Mouse (Mus musculus) forebrain, embryonic 10.5 days (tissue): Measurements from ENCODE around the gene Gm4303. TPM values are rescaled to one million over a fixed set of nuclear protein-coding genes. Genes with fewer than 3 reads are reported as not detected.
"Not testable (repeated sequence)": the region's sequence is repeated elsewhere in the genome, so short reads cannot be mapped to it uniquely, and the experiment has no call there.

Experiments
- DNase-seq: peaks from one replicate; pipeline ENCODE4 v3.0.0-alpha.2; 2017; ENCODE audit warnings: low spot score; ENCODE audit errors: extremely low spot score
- H3K27ac ChIP-seq: fragments of 300-500 bp; sonication (generic); 2 replicates; pipeline ENCODE4 v1.5.1; 2016; ENCODE audit warnings: mild to moderate bottlenecking
- H3K27me3 ChIP-seq: fragments of 300-500 bp; sonication (generic); 2 replicates; pipeline ENCODE4 v1.6.1; 2016; ENCODE audit warnings: mild to moderate bottlenecking; ENCODE audit not compliant: poor library complexity, severe bottlenecking
- H3K36me3 ChIP-seq: fragments of 300-500 bp; sonication (generic); replicated peaks from 2 replicates; pipeline ENCODE4 v1.6.1; 2016; ENCODE audit warnings: mild to moderate bottlenecking, moderate library complexity
- H3K4me1 ChIP-seq: fragments of 300-500 bp; sonication (generic); 2 replicates; pipeline ENCODE4 v1.6.1; 2016
- H3K4me3 ChIP-seq: fragments of 300-500 bp; sonication (generic); 2 replicates; pipeline ENCODE4 v1.5.1; 2016; ENCODE audit warnings: mild to moderate bottlenecking, moderate library complexity
- H3K9me3 ChIP-seq: fragments of 300-500 bp; sonication (generic); 2 replicates; pipeline ENCODE4 v1.6.1; 2016; ENCODE audit warnings: mild to moderate bottlenecking, moderate library complexity
- WGBS: fragments of 180-500 bp; shearing (Covaris S2); methylation state at CpG from one replicate; pipeline ENCODE4 v1.1.7; 2016; 5-methylcytosine and 5-hydroxymethylcytosine counted together
- polyA plus RNA-seq: library from polyadenylated mRNA; unstranded; fragments of >200 nt; fragmentation: Nextera tagmentation; extraction: Ambion mirVana; gene quantifications from 2 replicates; pipeline ENCODE4 v1.2.1, GENCODE M21; 2016

Gene Gm4303
- not detected in 2 replicates for polyA plus RNA-seq

DNA sequence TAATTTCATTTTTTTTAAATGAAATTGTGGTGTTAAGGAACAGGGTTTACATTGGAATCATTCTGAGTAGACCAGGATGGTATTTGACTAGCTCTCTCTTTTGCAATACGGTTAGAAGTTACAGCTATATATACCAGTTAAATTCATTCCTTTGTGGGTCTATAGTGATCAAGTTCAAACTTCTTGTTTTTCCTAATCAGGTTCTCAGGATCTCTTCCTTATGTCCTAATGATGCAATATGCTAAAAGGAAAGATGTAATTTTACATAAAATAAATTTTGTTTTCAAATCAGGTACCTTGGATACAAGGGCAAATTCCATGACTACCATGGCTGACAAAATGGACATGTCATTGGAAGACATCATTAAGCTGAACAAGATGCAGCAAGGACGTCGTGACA, at the start of gene Gm4303:
Gene Gm4303 (plus strand): TSS at position 301 of the 400 bp plus-strand sequence.
- H3K36me3 ChIP-seq, H3K4me3 ChIP-seq, H3K4me1 ChIP-seq, H3K27me3 ChIP-seq, H3K27ac ChIP-seq, H3K9me3 ChIP-seq, DNase-seq: not testable (repeated sequence)
- no CpG with 5 or more reads among the region's 3 CpGs for WGBS

DNA sequence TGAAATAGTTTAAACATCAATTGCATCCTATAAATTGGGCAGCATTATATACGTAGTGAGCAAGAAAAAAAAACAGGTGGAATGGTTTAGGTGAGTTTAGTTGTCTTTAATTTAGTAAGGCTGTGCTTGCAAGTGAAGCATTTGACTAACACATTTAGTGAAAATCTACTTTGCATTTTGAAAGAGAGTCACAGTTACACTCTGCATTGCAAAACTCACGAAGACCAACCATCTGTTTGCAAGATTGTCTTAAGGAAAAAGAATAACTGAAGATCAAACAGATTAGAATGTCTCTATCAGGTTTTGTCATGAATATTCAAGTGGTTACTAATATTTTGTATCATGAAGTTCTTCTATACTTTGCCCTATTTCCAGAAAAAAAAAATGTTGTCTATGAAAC, 49.7 kb upstream of the Gm4303 start:
- H3K4me1 ChIP-seq = no peaks in the 10 kb centered on the region
- no peaks in the 10 kb centered on the region for H3K27me3 ChIP-seq
- no peak overlapping the region for H3K27ac ChIP-seq
- no peak for DNase-seq
- H3K36me3 ChIP-seq = no peaks in the 10 kb centered on the region
- 90% methylated on average over 2 of the region's 2 CpGs for WGBS
- H3K9me3 ChIP-seq = no peaks in the 10 kb centered on the region
- H3K4me3 ChIP-seq = no peak overlapping the region

DNA sequence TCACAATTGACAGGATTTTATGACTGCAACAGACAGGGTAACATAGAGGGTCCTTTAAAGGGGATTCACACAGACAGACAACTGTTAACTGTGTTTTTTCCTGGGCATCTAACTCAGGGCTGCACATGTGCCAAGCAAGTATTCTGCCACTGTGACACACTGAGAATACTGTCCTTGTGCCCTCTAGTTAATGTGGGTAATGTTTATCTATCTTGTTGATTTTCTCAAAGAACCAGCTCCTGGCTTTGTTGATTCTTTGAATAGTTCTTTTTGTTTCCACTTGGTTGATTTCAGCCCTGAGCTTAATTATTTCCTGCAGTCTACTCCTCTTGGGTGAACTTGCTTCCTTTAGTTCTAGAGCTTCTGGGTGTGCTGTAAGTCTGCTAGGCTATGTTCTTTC, 45.7 kb upstream of the Gm4303 start:
- H3K9me3 ChIP-seq = peaks cover 13% of the 10 kb centered on the region; the same call in 1 of the 2 replicates
- not testable (repeated sequence) for H3K4me1 ChIP-seq, H3K27ac ChIP-seq, H3K4me3 ChIP-seq, DNase-seq, H3K36me3 ChIP-seq, H3K27me3 ChIP-seq

DNA sequence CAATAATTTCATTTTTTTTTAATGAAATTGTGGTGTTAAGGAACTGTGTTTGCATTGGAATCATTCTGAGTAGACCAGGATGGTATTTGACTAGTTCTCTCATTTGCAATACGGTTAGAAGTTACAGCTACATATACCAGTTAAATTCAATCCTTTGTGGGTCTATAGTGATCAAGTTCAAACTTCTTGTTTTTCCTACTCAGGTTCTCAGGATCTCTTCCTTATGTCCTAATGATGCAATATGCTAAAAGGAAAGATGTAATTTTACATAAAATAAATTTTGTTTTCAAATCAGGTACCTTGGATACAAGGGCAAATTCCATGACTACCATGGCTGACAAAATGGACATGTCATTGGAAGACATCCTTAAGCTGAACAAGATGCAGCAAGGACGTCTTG, 10.4 kb upstream of the Gm4303 start, which contains the start of gene Gm4301:
Gene Gm4301 (plus strand): TSS at position 301 of the 400 bp plus-strand sequence.
- WGBS = no CpG with 5 or more reads among the region's 2 CpGs
- H3K36me3 ChIP-seq, H3K4me3 ChIP-seq, DNase-seq, H3K27ac ChIP-seq, H3K4me1 ChIP-seq, H3K27me3 ChIP-seq, H3K9me3 ChIP-seq: not testable (repeated sequence)

DNA sequence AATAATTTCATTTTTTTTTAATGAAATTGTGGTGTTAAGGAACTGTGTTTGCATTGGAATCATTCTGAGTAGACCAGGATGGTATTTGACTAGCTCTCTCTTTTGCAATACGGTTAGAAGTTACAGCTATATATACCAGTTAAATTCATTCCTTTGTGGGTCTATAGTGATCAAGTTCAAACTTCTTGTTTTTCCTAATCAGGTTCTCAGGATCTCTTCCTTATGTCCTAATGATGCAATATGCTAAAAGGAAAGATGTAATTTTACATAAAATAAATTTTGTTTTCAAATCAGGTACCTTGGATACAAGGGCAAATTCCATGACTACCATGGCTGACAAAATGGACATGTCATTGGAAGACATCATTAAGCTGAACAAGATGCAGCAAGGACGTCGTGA, 5.2 kb upstream of the Gm4303 start, which contains the start of gene Gm4302:
Gene Gm4302 (plus strand): TSS at position 301 of the 400 bp plus-strand sequence.
- not testable (repeated sequence) for H3K4me3 ChIP-seq, DNase-seq
- WGBS = no CpG with 5 or more reads among the region's 3 CpGs

DNA sequence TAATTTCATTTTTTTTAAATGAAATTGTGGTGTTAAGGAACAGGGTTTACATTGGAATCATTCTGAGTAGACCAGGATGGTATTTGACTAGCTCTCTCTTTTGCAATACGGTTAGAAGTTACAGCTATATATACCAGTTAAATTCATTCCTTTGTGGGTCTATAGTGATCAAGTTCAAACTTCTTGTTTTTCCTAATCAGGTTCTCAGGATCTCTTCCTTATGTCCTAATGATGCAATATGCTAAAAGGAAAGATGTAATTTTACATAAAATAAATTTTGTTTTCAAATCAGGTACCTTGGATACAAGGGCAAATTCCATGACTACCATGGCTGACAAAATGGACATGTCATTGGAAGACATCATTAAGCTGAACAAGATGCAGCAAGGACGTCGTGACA, 5.0 kb downstream of the Gm4303 start, which contains the start of gene Gm4305:
Gene Gm4305 (plus strand): TSS at position 301 of the 400 bp plus-strand sequence.
- not testable (repeated sequence) for DNase-seq, H3K4me3 ChIP-seq, H3K4me1 ChIP-seq, H3K36me3 ChIP-seq, H3K27me3 ChIP-seq, H3K27ac ChIP-seq, H3K9me3 ChIP-seq
- no CpG with 5 or more reads among the region's 3 CpGs for WGBS

More for the DNA sequence above, 5.2 kb upstream of the Gm4303 start, which contains the start of gene Gm4302:
- H3K4me1 ChIP-seq, H3K27ac ChIP-seq, H3K27me3 ChIP-seq, H3K36me3 ChIP-seq, H3K9me3 ChIP-seq: not testable (repeated sequence)

DNA sequence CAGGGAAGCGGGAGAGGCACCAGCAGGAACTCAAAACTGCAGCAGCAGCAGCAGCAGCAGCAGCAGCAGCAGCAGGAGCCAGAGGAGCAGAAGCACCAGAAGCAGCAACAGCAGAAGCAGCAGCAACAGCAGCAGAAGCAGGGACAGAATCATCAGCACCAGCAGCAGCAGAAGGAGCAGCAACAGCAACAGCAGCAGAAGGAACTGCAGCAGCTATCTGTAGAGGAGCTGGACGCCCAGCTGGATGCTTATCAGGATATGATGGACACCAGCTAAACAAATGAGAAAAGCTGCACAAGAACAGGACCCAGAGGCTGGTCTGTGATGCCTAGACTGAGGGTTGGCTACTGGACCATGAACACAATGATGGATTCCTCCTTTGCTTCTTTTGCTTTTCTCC, 11.1 kb downstream of the Gm4303 start:
- not testable (repeated sequence) for DNase-seq, H3K9me3 ChIP-seq, H3K27me3 ChIP-seq, H3K4me3 ChIP-seq, H3K4me1 ChIP-seq, H3K36me3 ChIP-seq, H3K27ac ChIP-seq
- WGBS = 85% methylated on average over 2 of the region's 2 CpGs

DNA sequence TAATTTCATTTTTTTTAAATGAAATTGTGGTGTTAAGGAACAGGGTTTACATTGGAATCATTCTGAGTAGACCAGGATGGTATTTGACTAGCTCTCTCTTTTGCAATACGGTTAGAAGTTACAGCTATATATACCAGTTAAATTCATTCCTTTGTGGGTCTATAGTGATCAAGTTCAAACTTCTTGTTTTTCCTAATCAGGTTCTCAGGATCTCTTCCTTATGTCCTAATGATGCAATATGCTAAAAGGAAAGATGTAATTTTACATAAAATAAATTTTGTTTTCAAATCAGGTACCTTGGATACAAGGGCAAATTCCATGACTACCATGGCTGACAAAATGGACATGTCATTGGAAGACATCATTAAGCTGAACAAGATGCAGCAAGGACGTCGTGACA, 15.3 kb downstream of the Gm4303 start, which contains the start of gene Gm4307:
Gene Gm4307 (plus strand): TSS at position 301 of the 400 bp plus-strand sequence.
- H3K27ac ChIP-seq, DNase-seq, H3K27me3 ChIP-seq, H3K36me3 ChIP-seq, H3K9me3 ChIP-seq, H3K4me3 ChIP-seq, H3K4me1 ChIP-seq: not testable (repeated sequence)
- WGBS = no CpG with 5 or more reads among the region's 3 CpGs

DNA sequence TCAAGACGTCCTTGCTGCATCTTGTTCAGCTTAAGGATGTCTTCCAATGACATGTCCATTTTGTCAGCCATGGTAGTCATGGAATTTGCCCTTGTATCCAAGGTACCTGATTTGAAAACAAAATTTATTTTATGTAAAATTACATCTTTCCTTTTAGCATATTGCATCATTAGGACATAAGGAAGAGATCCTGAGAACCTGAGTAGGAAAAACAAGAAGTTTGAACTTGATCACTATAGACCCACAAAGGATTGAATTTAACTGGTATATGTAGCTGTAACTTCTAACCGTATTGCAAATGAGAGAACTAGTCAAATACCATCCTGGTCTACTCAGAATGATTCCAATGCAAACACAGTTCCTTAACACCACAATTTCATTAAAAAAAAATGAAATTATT, 36.7 kb downstream of the Gm4303 start, which contains the start of gene Gm4312:
Gene Gm4312 (minus strand): TSS at position 101 of the 400 bp plus-strand sequence.
- H3K9me3 ChIP-seq, H3K27ac ChIP-seq, H3K36me3 ChIP-seq, H3K4me3 ChIP-seq, DNase-seq, H3K4me1 ChIP-seq, H3K27me3 ChIP-seq: not testable (repeated sequence)
- no CpG with 5 or more reads among the region's 2 CpGs for WGBS

Other genes starting within 250 kb of the Gm4303 start
- gene Gm4301, start 10.3 kb upstream of the Gm4303 start, polyA plus RNA-seq = not detected in 2 replicates
- not detected in 2 replicates for gene Gm4302, start 5.1 kb upstream of the Gm4303 start, polyA plus RNA-seq
- not detected in 2 replicates for gene Gm4305, start 5.1 kb downstream of the Gm4303 start, polyA plus RNA-seq
- not detected in 2 replicates for gene Gm4307, start 15.4 kb downstream of the Gm4303 start, polyA plus RNA-seq
- gene Gm4312, start 36.6 kb downstream of the Gm4303 start, polyA plus RNA-seq = not detected in 2 replicates
- 20.6 and 22.9 TPM in 2 replicates for gene Tmtc3, start 141.4 kb downstream of the Gm4303 start, polyA plus RNA-seq
- 5.8 and 7.1 TPM in 2 replicates for gene Cep290, start 141.6 kb downstream of the Gm4303 start, polyA plus RNA-seq
- 10.4 and 11.8 TPM in 2 replicates for gene 4930430F08Rik, start 244.5 kb downstream of the Gm4303 start, polyA plus RNA-seq
- not detected in 2 replicates for gene 1700017N19Rik, start 244.5 kb downstream of the Gm4303 start, polyA plus RNA-seq